Mouse (Mus musculus): ENCODE results near the gene Rad23a.
A peak's percentile ranks its signal among the peaks of the same experiment; 100 is the strongest.

GRCm38 (mm10) chr8:84810896-84811295 lies 29.6 kb downstream of the Rad23a start:
- TF ChIP-seq CTCF (IDR thresholded peaks at IDR 0.05; ENCODE audit: low read depth, low read length), result peak; percentile 58
- no peak for TF ChIP-seq POLR2A (IDR thresholded peaks at IDR 0.05; ENCODE audit: borderline replicate concordance, low read depth, low read length)

All from bone marrow macrophage, adult 2 months (primary cell).